Mouse (Mus musculus): Measurements from ENCODE around the gene Necab3.

The Necab3 gene

GRCm38 (mm10) chr2:154571266-154571665 is 12.6 kb upstream of the Necab3 start:
- no peak for DNase-seq

DNA sequence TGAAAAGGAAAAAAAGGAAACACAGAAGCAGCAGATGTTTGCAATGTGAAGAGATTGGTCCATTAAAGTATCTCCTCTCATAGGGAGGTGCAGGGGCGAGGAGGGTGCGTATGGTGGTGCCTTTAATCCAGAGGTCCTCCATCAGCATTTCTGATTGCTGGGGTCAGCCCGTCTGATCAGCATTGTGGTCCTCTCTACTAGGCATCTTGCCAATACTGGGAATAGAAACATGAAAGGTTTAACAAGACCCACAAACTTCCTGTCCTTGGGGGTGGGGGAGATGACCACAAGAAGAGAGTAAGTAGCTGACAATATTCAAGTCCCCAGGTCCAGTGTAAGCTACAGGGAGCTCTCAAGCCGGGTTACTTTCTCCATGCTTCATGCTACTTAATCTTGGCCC is 12.0 kb upstream of the Necab3 start:
- no peak for DNase-seq

- DNase-seq = peak; percentile 96
Measured at GRCm38 (mm10) chr2:154569836-154570286, 11.2 kb upstream of the Necab3 start, which contains the start of gene E2f1. E2f1 (minus strand) TSS chr2:154569892.

GRCm38 (mm10) chr2:154569071-154569748 is 10.5 kb upstream of the Necab3 start:
- peak; percentile 69 for DNase-seq

- no peak for DNase-seq
Measured at GRCm38 (mm10) chr2:154568329-154569070, 9.8 kb upstream of the Necab3 start.

- no peak for DNase-seq
Measured at GRCm38 (mm10) chr2:154567766-154568165, 9.1 kb upstream of the Necab3 start.

GRCm38 (mm10) chr2:154566641-154567040 is 8.0 kb upstream of the Necab3 start:
- DNase-seq = no peak

DNA sequence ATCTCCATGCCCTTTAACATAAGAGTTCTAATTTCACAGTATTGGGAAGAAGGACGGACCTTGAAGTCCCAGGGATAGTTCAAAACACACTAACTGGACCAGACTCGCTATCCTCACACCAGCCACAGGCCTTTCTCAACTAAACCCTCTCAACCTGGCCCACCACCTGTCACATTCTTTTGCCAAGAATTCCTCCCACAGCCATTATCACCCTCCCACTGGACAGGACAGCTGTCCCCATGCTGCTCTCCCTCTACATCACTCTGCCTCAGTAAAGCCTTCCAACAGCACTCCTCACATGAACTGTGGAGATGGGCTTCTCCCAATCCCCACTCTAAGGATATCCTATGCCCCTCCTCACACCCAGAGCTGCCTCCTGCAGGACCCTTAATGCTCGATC is 6.9 kb upstream of the Necab3 start:
- no peak for DNase-seq

- DNase-seq = no peak
Measured at GRCm38 (mm10) chr2:154563612-154564170, 5.0 kb upstream of the Necab3 start.

- no peak for DNase-seq
Measured at GRCm38 (mm10) chr2:154557184-154557832, 1.4 kb downstream of the Necab3 start.

GRCm38 (mm10) chr2:154555235-154555634 is 3.5 kb downstream of the Necab3 start:
- peak; percentile 68 for DNase-seq

DNA sequence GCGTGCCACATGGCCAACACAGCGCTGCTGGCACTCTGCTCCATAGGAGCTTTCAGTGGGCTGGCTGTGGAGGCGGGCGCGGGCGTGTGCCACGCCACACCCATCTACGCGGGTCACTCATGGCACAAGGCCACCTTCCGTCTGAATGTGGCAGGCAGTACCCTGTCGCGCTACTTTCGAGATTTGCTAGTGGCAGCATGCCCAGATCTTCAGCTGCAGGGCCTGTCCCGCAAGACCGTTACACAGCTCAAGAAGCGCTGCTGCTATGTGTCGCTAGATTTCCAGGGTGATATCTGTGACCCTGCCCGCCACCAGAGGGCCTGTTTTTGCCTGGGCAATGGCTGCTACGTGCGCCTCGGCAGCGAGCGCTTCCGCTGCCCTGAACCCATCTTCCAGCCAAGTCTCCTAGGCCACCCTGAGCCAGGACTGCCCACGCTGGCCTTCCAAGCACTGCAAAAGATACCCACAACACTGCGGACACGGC is 6.2 kb downstream of the Necab3 start:
- DNase-seq = peak; percentile 75

- DNase-seq = no peak
Measured at GRCm38 (mm10) chr2:154551927-154552326, 6.8 kb downstream of the Necab3 start.

- no peak for DNase-seq
Measured at GRCm38 (mm10) chr2:154551476-154551875, 7.2 kb downstream of the Necab3 start, which contains the start of gene Actl10. Actl10 (plus strand) TSS chr2:154551776.

DNA sequence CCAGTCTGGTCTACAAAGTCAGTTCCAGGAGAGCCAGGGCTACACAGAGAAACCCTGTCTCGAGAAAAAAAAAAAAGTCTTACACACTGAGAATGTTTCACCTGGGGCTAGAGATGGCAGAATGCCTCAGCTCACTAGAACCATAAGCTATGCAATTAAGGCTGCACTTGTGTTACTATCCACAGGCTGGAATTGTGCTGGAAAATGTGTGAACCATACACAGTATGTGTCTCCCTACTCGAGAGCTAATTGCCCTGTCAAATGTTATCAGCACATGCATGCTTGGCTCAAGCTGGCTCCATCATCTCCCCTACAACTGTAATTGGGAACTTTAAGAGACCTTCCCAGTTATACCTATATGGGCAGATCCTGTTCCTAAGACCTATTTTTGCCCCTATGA is 7.8 kb downstream of the Necab3 start:
- no peak for DNase-seq

- DNase-seq = no peak
Measured at GRCm38 (mm10) chr2:154549886-154550189, 8.9 kb downstream of the Necab3 start.

DNA sequence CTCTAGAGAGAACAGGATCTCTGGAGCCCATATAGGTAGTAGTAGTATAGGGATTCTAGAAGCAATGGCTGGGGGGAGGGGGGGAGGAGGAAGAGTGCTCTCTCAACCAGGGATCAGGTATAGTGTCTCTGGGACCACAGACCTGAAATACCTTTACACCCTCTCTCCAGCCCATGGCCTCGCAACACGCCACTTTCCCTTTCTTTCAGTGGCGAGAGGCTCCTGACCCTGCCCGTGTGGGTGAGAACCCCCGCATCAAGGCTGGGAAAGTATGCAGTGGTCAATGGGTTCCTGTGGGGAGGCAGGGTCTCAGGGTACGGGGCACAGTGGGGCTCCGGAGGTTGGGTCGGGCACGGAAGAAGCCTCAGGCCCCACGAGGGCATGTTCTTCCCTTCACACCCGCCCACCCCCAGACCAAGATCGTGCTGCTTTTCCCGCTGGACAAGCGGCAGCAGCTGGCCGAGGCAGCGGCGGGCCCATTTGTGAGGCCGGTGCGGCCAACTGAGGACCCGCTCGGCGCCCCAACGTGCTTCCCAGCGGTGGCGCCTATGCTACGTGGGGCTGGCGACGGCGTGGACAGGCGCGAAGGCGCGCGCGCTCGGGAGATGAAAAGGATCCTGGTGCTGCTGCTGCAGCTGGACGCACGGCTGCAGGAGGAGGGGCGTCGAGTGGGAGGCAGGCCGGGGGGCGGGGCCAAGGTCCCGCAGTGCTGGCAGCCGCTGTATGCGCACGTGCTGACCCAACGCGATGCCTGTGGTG is 9.4 kb downstream of the Necab3 start:
- peak; percentile 75 for DNase-seq

- no peak for DNase-seq
Measured at GRCm38 (mm10) chr2:154548688-154549087, 10.0 kb downstream of the Necab3 start.

GRCm38 (mm10) chr2:154546711-154547110 is 12.0 kb downstream of the Necab3 start, which contains the start of gene 1700003F12Rik:
1700003F12Rik (plus strand) TSS chr2:154547085.
- DNase-seq = no peak

- peak; percentile 50 for DNase-seq
Measured at GRCm38 (mm10) chr2:154543567-154544347, 14.9 kb downstream of the Necab3 start.

GRCm38 (mm10) chr2:154541630-154542029 is 17.1 kb downstream of the Necab3 start:
- DNase-seq = no peak

GRCm38 (mm10) chr2:154539720-154540119 is 19.0 kb downstream of the Necab3 start:
- DNase-seq = peak; percentile 62
